Mouse (Mus musculus) heart, embryonic 12.5 days (tissue): ENCODE measurements at regions not wholly inside any gene's neighbourhood (a gene's known extent, or its start where the extent isn't known, plus 50 kb on each side); places are given as distances from the start of the nearest gene placed in this dataset.
A peak's percentile ranks its signal among the peaks of the same experiment; 100 is the strongest.

ENCODE experiments used
- ATAC-seq: fragments of 200-750 bp; cut with Nextera tagmentation; 2 replicates; pipeline ENCODE4 v1.8.0; 2017; ENCODE audit warnings: moderate TSS enrichment, moderate library complexity; ENCODE audit not compliant: insufficient number of reproducible peaks, low FRiP score
- H3K27ac ChIP-seq: fragments of 300-500 bp; sonication (generic); 2 replicates; pipeline ENCODE4 v1.5.1; 2016; ENCODE audit warnings: mild to moderate bottlenecking, moderate library complexity; ENCODE audit not compliant: poor library complexity, severe bottlenecking
- H3K27me3 ChIP-seq: fragments of 300-500 bp; sonication (generic); replicated peaks from 2 replicates; pipeline ENCODE4 v1.6.1; 2016; ENCODE audit warnings: mild to moderate bottlenecking, moderate library complexity
- H3K36me3 ChIP-seq: fragments of 300-500 bp; sonication (generic); 2 replicates; pipeline ENCODE4 v1.6.1; 2016; ENCODE audit warnings: mild to moderate bottlenecking, moderate library complexity
- H3K4me1 ChIP-seq: fragments of 300-500 bp; sonication (generic); replicated peaks from 2 replicates; pipeline ENCODE4 v1.6.1; 2016; ENCODE audit warnings: mild to moderate bottlenecking
- H3K4me2 ChIP-seq: fragments of 300-500 bp; sonication (generic); 2 replicates; pipeline ENCODE4 v1.6.1; 2016; ENCODE audit warnings: mild to moderate bottlenecking, moderate library complexity
- H3K4me3 ChIP-seq: fragments of 300-500 bp; sonication (generic); 2 replicates; pipeline ENCODE4 v1.5.1; 2016; ENCODE audit warnings: mild to moderate bottlenecking
- H3K9ac ChIP-seq: fragments of 300-500 bp; sonication (generic); 2 replicates; pipeline ENCODE4 v1.6.1; 2016; ENCODE audit warnings: mild to moderate bottlenecking, moderate library complexity
- H3K9me3 ChIP-seq: fragments of 300-500 bp; sonication (generic); replicated peaks from 2 replicates; pipeline ENCODE4 v1.6.1; 2016; ENCODE audit warnings: mild to moderate bottlenecking, moderate library complexity
- WGBS: fragments of 180-500 bp; shearing (Covaris S2); methylation state at CpG from one replicate; pipeline ENCODE4 v1.1.7; 2016; 5-methylcytosine and 5-hydroxymethylcytosine counted together

- H3K36me3 ChIP-seq: no peaks in the 10 kb centered on the region
- peaks cover 2% of the 10 kb centered on the region for H3K9me3 ChIP-seq
- 73% methylated on average over 7 of the region's 7 CpGs for WGBS
- ATAC-seq: no peak
- no peaks in the 10 kb centered on the region for H3K27me3 ChIP-seq
- no peaks in the 10 kb centered on the region for H3K4me1 ChIP-seq
- H3K4me3 ChIP-seq: no peak overlapping the region
- no peak overlapping the region for H3K4me2 ChIP-seq
- no peak overlapping the region for H3K27ac ChIP-seq
- no peak overlapping the region for H3K9ac ChIP-seq
Observed at GRCm38 (mm10) chr5:127129495-127129894, 112.1 kb upstream of the Tmem132c start.

GRCm38 (mm10) chr5:127134441-127134840 is 107.2 kb upstream of the Tmem132c start:
- no peak overlapping the region for H3K4me3 ChIP-seq
- H3K9me3 ChIP-seq: peaks cover 2% of the 10 kb centered on the region; the same call in 1 of the 2 replicates
- WGBS: 76% methylated on average over 6 of the region's 6 CpGs
- no peak overlapping the region for H3K27ac ChIP-seq
- no peak overlapping the region for H3K4me2 ChIP-seq
- H3K9ac ChIP-seq: no peak overlapping the region
- H3K36me3 ChIP-seq: no peaks in the 10 kb centered on the region
- no peaks in the 10 kb centered on the region for H3K4me1 ChIP-seq
- 0 out of 2 replicates have a peak, but pooled peaks cover 3% of the 10 kb centered on the region for H3K27me3 ChIP-seq
- no peak for ATAC-seq

DNA sequence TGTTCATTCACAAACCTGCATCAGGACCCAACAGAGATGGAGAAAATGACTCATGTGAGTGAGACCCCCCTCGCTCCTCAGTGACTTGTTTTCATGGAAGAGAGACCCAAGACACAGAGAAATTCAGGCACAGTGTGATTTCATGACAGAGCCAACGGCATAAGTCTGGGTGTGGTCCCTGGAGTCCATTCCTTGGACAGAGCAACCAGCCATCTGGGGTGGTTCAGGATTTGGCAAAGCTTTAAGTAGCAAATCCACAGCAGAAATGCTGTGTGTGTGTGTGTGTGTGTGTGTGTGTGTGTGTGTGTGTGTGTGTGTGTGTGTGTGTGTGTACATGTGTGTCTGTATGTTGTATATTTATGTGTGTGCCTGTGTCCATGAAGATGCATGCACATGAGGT is 101.0 kb upstream of the Tmem132c start:
- Histone ChIP-seq H3K9ac (no peak overlapping the region), H3K4me1 (no peaks in the 10 kb centered on the region), H3K4me2 (no peak overlapping the region), H3K4me3 (no peak overlapping the region), H3K36me3 (no peaks in the 10 kb centered on the region), H3K9me3 (no peaks in the 10 kb centered on the region), H3K27ac (no peak overlapping the region), H3K27me3 (0 out of 2 replicates have a peak, but pooled peaks cover 3% of the 10 kb centered on the region)
- WGBS: 61% methylated on average over 2 of the region's 2 CpGs
- ATAC-seq: no peak

- Histone ChIP-seq H3K4me1 (peaks cover 3% of the 10 kb centered on the region), H3K27ac (no peak overlapping the region), H3K4me3 (no peak overlapping the region), H3K36me3 (no peaks in the 10 kb centered on the region), H3K9me3 (no peaks in the 10 kb centered on the region), H3K27me3 (no peaks in the 10 kb centered on the region), H3K9ac (no peak overlapping the region), H3K4me2 (no peak overlapping the region)
- WGBS: 32% methylated on average over 3 of the region's 3 CpGs
- ATAC-seq: no peak
Observed at GRCm38 (mm10) chr5:127160292-127160691, 81.3 kb upstream of the Tmem132c start.

GRCm38 (mm10) chr5:127163376-127163775 is 78.2 kb upstream of the Tmem132c start:
- Histone ChIP-seq H3K9ac (no peak overlapping the region), H3K27me3 (no peaks in the 10 kb centered on the region), H3K4me2 (peak overlapping the region; percentile 44), H3K4me1 (peaks cover 3% of the 10 kb centered on the region), H3K4me3 (no peak overlapping the region), H3K9me3 (no peaks in the 10 kb centered on the region), H3K27ac (0 out of 2 replicates have a peak overlapping the region, but pooled peaks have one; percentile 0), H3K36me3 (no peaks in the 10 kb centered on the region)
- 52% methylated on average over 6 of the region's 6 CpGs for WGBS
- ATAC-seq: no peak

DNA sequence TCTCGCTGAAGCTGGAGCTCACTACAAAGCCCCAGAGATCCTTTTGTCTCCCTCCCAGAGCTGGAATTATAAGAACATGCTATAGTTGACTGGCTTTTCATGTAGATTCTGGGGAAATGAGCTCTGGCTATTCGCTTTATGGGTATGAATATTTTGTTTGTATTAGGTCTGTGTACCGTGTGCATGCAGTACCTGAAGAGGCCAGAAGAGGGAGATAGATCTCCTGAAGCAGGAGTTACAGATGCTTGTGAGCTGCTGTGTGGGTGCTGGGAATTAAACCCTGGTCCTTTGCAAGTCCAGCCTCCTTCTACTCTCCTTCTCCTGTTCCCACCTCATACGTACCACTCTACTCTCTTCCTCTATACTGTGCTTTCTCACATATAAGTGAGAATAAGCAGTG is 52.6 kb upstream of the Tmem132c start:
- WGBS: 90% methylated on average over 4 of the region's 4 CpGs
- H3K4me1 ChIP-seq: no peaks in the 10 kb centered on the region
- ATAC-seq: no peak
- H3K9me3 ChIP-seq: peaks cover 13% of the 10 kb centered on the region; the same call in 1 of the 2 replicates
- H3K4me3 ChIP-seq: no peak overlapping the region
- H3K36me3 ChIP-seq: no peaks in the 10 kb centered on the region
- H3K9ac ChIP-seq: no peak overlapping the region
- no peak overlapping the region for H3K27ac ChIP-seq
- H3K27me3 ChIP-seq: no peaks in the 10 kb centered on the region
- no peak overlapping the region for H3K4me2 ChIP-seq
